Comparison of ENCODE assay signal across 7 mouse cellular contexts in genomic region chr11:20561323-20562002, GRCm38 (mm10). TPM values are rescaled to one million over a fixed set of nuclear protein-coding genes. Genes with fewer than 3 reads are reported as not detected.
DNase-seq lines count a peak whose midpoint lies in the region; ATAC-seq and TF ChIP-seq lines count a peak whose summit lies in the region.

No protein-coding gene starts in this region.

- H3K4me3 ChIP-seq in heart, embryonic 11.5 days (ENCODE audit: low read depth, low read length), result peak overlapping the region; percentile 24
- H3K4me3 ChIP-seq in kidney, postnatal 0 days (replicated peaks; ENCODE audit: low read depth, low read length), result peak overlapping the region; percentile 25

- peaks cover 13% of the 10 kb centered on the region for H3K4me1 ChIP-seq in heart, embryonic 11.5 days (ENCODE audit: control insufficient read depth, insufficient read depth, low read length)
- H3K4me1 ChIP-seq in kidney, postnatal 0 days (replicated peaks; ENCODE audit: insufficient read depth, low read length), result 0 out of 2 replicates have a peak, but pooled peaks cover 9% of the 10 kb centered on the region

- peak; percentile 79 for DNase-seq in CD4-positive, CD25-positive, alpha-beta regulatory T cell, adult 2 months (ENCODE audit: low read depth, low spot score)
- peak; percentile 67 for DNase-seq in WW6 (ENCODE audit: low read depth, low spot score)
- DNase-seq in embryo, embryonic 11 days, result peak; percentile 89
- peak; percentile 83 for DNase-seq in kidney, postnatal 0 days (ENCODE audit: low spot score)
- peak; percentile 46 for DNase-seq in lung, postnatal 36 days
- peak; percentile 14 to 23 for DNase-seq in spleen, postnatal 14 days (ENCODE audit: low spot score in 2 of 2)

- no peaks in the 10 kb centered on the region for H3K36me3 ChIP-seq in heart, embryonic 11.5 days (ENCODE audit: control insufficient read depth, insufficient read depth, low read length)
- no peaks in the 10 kb centered on the region for H3K36me3 ChIP-seq in kidney, postnatal 0 days (ENCODE audit: insufficient read depth, low read length)

- peaks cover 2% of the 10 kb centered on the region; the same call in 1 of the 2 replicates for H3K9me3 ChIP-seq in heart, embryonic 11.5 days (replicated peaks; ENCODE audit: control insufficient read depth, low read length)
- peaks cover 4% of the 10 kb centered on the region; the same call in 1 of the 2 replicates for H3K9me3 ChIP-seq in kidney, postnatal 0 days (replicated peaks; ENCODE audit: low read length)

- no peaks in the 10 kb centered on the region for H3K27me3 ChIP-seq in heart, embryonic 11.5 days (ENCODE audit: control insufficient read depth, insufficient read depth, low read length)
- no peaks in the 10 kb centered on the region for H3K27me3 ChIP-seq in kidney, postnatal 0 days (ENCODE audit: insufficient read depth, low read length)

- 10% methylated on average over 13 of the region's 13 CpGs for WGBS in heart, embryonic 11.5 days (ENCODE audit: insufficient replicate concordance)
- WGBS in kidney, postnatal 0 days, result 6% methylated on average over 13 of the region's 13 CpGs

- ATAC-seq in heart, embryonic 11.5 days (replicated peaks; ENCODE audit: insufficient number of reproducible peaks, low FRiP score, low TSS enrichment), result peak; percentile 95
- ATAC-seq in kidney, postnatal 0 days (replicated peaks; ENCODE audit: low FRiP score, low read depth), result peak; percentile 94

- no peak for TF ChIP-seq CTCF in kidney, postnatal 0 days (IDR thresholded peaks at IDR 0.05; ENCODE audit: low read depth)

- H3K27ac ChIP-seq in heart, embryonic 11.5 days (ENCODE audit: low read depth, low read length), result no peak overlapping the region
- H3K27ac ChIP-seq in kidney, postnatal 0 days, result no peak overlapping the region

- peak overlapping the region; percentile 63 for H3K4me2 ChIP-seq in heart, embryonic 11.5 days
- peak overlapping the region; percentile 55 for H3K4me2 ChIP-seq in kidney, postnatal 0 days (ENCODE audit: low read length)

- H3K9ac ChIP-seq in heart, embryonic 11.5 days (ENCODE audit: low read depth, low read length), result peak overlapping the region; percentile 63; the same call in 1 of the 2 replicates
- no peak overlapping the region for H3K9ac ChIP-seq in kidney, postnatal 0 days (ENCODE audit: low read depth, low read length)

RNA-seq across cellular contexts. Expression of gene Sertad2, which starts 18.4 kb away (rescaled TPM):
- polyA plus RNA-seq in heart, embryonic 11.5 days (2014; fragmentation: Nextera tagmentation; extraction: Ambion mirVana), result 24.1 and 29.9 TPM in 2 replicates
- polyA plus RNA-seq in kidney, postnatal 0 days (2015; fragmentation: Nextera tagmentation; extraction: Ambion mirVana), result 36.0 and 40.9 TPM in 2 replicates

Comparison
In these comparisons a context has a peak if more than half of its experiments do, and no peak if none do; other contexts are left out.
1. DNase-seq: peak in every context shown above with its lines; median percentile 89 in embryo, embryonic 11 days; 83 in kidney, postnatal 0 days; 79 in CD4-positive, CD25-positive, alpha-beta regulatory T cell, adult 2 months; 67 in WW6; 46 in lung, postnatal 36 days; 18 in spleen, postnatal 14 days.